9 mouse cellular contexts compared by ENCODE assay signal in the genomic region with DNA sequence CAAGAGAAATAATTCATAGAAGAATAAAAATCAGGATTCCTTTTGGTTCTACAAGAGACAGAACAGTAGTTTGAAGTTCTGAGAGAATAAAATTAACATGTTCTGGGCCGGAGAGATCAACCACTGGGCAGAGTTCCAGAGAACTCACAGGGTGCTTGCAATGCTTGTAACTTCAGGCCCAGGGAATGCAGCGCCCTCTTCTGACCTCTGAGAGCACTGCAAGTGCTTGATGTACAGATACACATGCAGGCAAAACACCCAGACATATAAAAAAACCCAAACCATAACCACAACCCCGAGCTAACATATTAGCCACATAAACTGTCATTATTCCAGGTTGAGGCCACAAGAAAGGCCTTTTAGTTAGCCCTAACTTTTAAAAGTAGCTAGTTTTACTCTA. TPM values are rescaled to one million over a fixed set of nuclear protein-coding genes. Genes with fewer than 3 reads are reported as not detected.
A peak's percentile ranks its signal among the peaks of the same experiment; 100 is the strongest.
DNase-seq lines count a peak whose midpoint lies in the region; ATAC-seq and TF ChIP-seq lines count a peak whose summit lies in the region.
"Had no signal": no experiment of that assay in that cellular context is flagged by ENCODE, and none has a peak within 500 bp of the region (broad histone marks: within the 10 kb centered on the region; RNA-seq: fewer than 3 reads in every experiment).

No protein-coding gene starts in this region.

- no peak overlapping the region for H3K27ac ChIP-seq in heart, adult 2 months
- H3K27ac ChIP-seq in heart, embryonic 12.5 days (ENCODE audit: poor library complexity, severe bottlenecking), result no peak overlapping the region
- H3K27ac ChIP-seq in midbrain, embryonic 13.5 days, result no peak overlapping the region
- H3K27ac ChIP-seq in intestine, embryonic 15.5 days, result no peak overlapping the region

- peak; percentile 34 for TF ChIP-seq CTCF in heart, adult 2 months (IDR thresholded peaks at IDR 0.05)

- 33% methylated on average over 3 of the region's 3 CpGs for WGBS in heart, adult 2 months
- 39% methylated on average over 3 of the region's 3 CpGs for WGBS in heart, embryonic 12.5 days
- WGBS in midbrain, embryonic 13.5 days, result 50% methylated on average over 3 of the region's 3 CpGs
- 41% methylated on average over 3 of the region's 3 CpGs for WGBS in intestine, embryonic 15.5 days

- ATAC-seq in heart, embryonic 12.5 days (ENCODE audit: insufficient number of reproducible peaks, low FRiP score), result no peak
- ATAC-seq in midbrain, embryonic 13.5 days, result no peak
- ATAC-seq in intestine, embryonic 15.5 days, result no peak

- H3K36me3 ChIP-seq in heart, adult 2 months (ENCODE audit: control insufficient read depth, insufficient read depth, low read length), result no peaks in the 10 kb centered on the region
- H3K36me3 ChIP-seq in heart, embryonic 12.5 days, result no peaks in the 10 kb centered on the region
- no peaks in the 10 kb centered on the region for H3K36me3 ChIP-seq in midbrain, embryonic 13.5 days
- H3K36me3 ChIP-seq in intestine, embryonic 15.5 days, result no peaks in the 10 kb centered on the region

- no peak overlapping the region for H3K9ac ChIP-seq in heart, adult 2 months (ENCODE audit: low read depth, low read length)
- no peak overlapping the region for H3K9ac ChIP-seq in heart, embryonic 12.5 days
- no peak overlapping the region for H3K9ac ChIP-seq in midbrain, embryonic 13.5 days (replicated peaks)
- no peak overlapping the region for H3K9ac ChIP-seq in intestine, embryonic 15.5 days

- no peak overlapping the region for H3K4me2 ChIP-seq in heart, embryonic 12.5 days
- no peak overlapping the region for H3K4me2 ChIP-seq in midbrain, embryonic 13.5 days (replicated peaks)
- H3K4me2 ChIP-seq in intestine, embryonic 15.5 days (replicated peaks), result no peak overlapping the region

- intact Hi-C loops in heart, adult 2 months (cut with DNase I), result no loop called here

- no peak overlapping the region for H3K4me3 ChIP-seq in heart, adult 2 months
- no peak overlapping the region for H3K4me3 ChIP-seq in heart, embryonic 12.5 days
- H3K4me3 ChIP-seq in midbrain, embryonic 13.5 days (replicated peaks), result no peak overlapping the region
- H3K4me3 ChIP-seq in intestine, embryonic 15.5 days (replicated peaks), result no peak overlapping the region

- TF ChIP-seq POLR2A in heart, adult 2 months (IDR thresholded peaks at IDR 0.05; ENCODE audit: insufficient read depth, low read depth, low read length), result no peak

- H3K9me3 ChIP-seq in heart, embryonic 12.5 days (replicated peaks), result no peaks in the 10 kb centered on the region
- H3K9me3 ChIP-seq in midbrain, embryonic 13.5 days, result no peaks in the 10 kb centered on the region
- no peaks in the 10 kb centered on the region for H3K9me3 ChIP-seq in intestine, embryonic 15.5 days

- peak; percentile 6 to 20 for DNase-seq in heart, adult 2 months
- DNase-seq in testis, postnatal 10 days (ENCODE audit: low spot score), result peak; percentile 43
- DNase-seq in testis, postnatal 14 days (ENCODE audit: low spot score), result no peak
- DNase-seq in kidney, postnatal 25 days, result peak; percentile 23 to 34
- peak; percentile 43 for DNase-seq in thymus, postnatal 4 days

- no peaks in the 10 kb centered on the region for H3K4me1 ChIP-seq in heart, adult 2 months (ENCODE audit: control insufficient read depth, insufficient read depth, low read length)
- no peaks in the 10 kb centered on the region for H3K4me1 ChIP-seq in heart, embryonic 12.5 days (replicated peaks)
- H3K4me1 ChIP-seq in midbrain, embryonic 13.5 days (replicated peaks), result no peaks in the 10 kb centered on the region
- H3K4me1 ChIP-seq in intestine, embryonic 15.5 days (replicated peaks), result no peaks in the 10 kb centered on the region

- TF ChIP-seq EP300 in heart, adult 2 months (IDR thresholded peaks at IDR 0.05; ENCODE audit: insufficient read depth, low read depth, low read length), result no peak

- no peaks in the 10 kb centered on the region for H3K27me3 ChIP-seq in heart, adult 2 months (ENCODE audit: control insufficient read depth, insufficient read depth, low read length)
- H3K27me3 ChIP-seq in heart, embryonic 12.5 days (replicated peaks), result no peaks in the 10 kb centered on the region
- H3K27me3 ChIP-seq in midbrain, embryonic 13.5 days, result no peaks in the 10 kb centered on the region
- H3K27me3 ChIP-seq in intestine, embryonic 15.5 days (replicated peaks), result no peaks in the 10 kb centered on the region

- H3K79me2 ChIP-seq in heart, adult 2 months (replicated peaks; ENCODE audit: control insufficient read depth, insufficient read depth, low read length), result no peaks in the 10 kb centered on the region

RNA-seq across cellular contexts. Expression of a gene that starts 19.8 kb away (rescaled TPM):
- total RNA-seq in heart, adult 2 months (2021), result not detected
- polyA plus RNA-seq in heart, adult 2 months (2012; rRNA removed), result not detected in 2 replicates
- not detected in 2 replicates for polyA plus RNA-seq in heart, embryonic 12.5 days (2016; fragmentation: Nextera tagmentation; extraction: Ambion mirVana)
- polyA plus RNA-seq in midbrain, embryonic 13.5 days (2015; fragmentation: Nextera tagmentation; extraction: Ambion mirVana), result not detected in 2 replicates
- not detected in 2 replicates for polyA plus RNA-seq in intestine, embryonic 15.5 days (2015; fragmentation: Nextera tagmentation; extraction: Ambion mirVana)
- total RNA-seq: layer of hippocampus, postnatal 25 days had no signal

RNA-seq across cellular contexts. Expression of a gene that starts 26.8 kb away (rescaled TPM):
- total RNA-seq in heart, adult 2 months (2021), result not detected
- polyA plus RNA-seq in heart, adult 2 months (2012; rRNA removed), result not detected in 2 replicates
- polyA plus RNA-seq in heart, embryonic 12.5 days (2016; fragmentation: Nextera tagmentation; extraction: Ambion mirVana), result 0.14 TPM in 1 of 2 replicates, not detected in the other
- polyA plus RNA-seq in midbrain, embryonic 13.5 days (2015; fragmentation: Nextera tagmentation; extraction: Ambion mirVana), result not detected in 2 replicates
- 0.08 TPM in 1 of 2 replicates, not detected in the other for polyA plus RNA-seq in intestine, embryonic 15.5 days (2015; fragmentation: Nextera tagmentation; extraction: Ambion mirVana)
